Comparison of ENCODE assay signal across 22 mouse cellular contexts in the genomic region with DNA sequence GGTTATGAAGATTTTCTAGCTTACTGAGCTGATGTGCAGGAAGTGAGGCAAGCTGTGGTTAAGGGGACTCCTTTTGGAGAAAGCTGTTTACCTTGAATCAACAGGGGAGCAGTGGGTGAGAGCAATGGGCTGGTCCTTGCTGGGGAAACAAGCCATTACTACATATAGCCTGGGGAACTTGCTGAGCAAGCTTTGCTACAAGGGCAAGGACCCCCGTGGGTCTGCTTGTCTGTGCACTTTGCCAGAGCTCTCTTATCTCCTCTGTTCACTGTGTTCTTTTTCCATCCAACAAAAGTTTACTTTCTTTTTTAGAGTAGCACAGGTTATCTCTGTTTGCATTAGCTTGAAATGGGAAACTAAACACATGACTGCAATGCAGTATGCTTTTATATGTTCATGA.
A peak's percentile ranks its signal among the peaks of the same experiment; 100 is the strongest.
DNase-seq lines count a peak whose midpoint lies in the region; ATAC-seq and TF ChIP-seq lines count a peak whose summit lies in the region.
"Had no signal": no experiment of that assay in that cellular context is flagged by ENCODE, and none has a peak within 500 bp of the region (broad histone marks: within the 10 kb centered on the region; RNA-seq: fewer than 3 reads in every experiment).

No protein-coding gene starts in this region.

- no peaks in the 10 kb centered on the region for H3K27me3 ChIP-seq in stomach, embryonic 14.5 days (ENCODE audit: control insufficient read depth, insufficient read depth, low read length)
- H3K27me3 ChIP-seq in stomach, embryonic 15.5 days (replicated peaks) = no peaks in the 10 kb centered on the region
- H3K27me3 ChIP-seq in stomach, embryonic 16.5 days (ENCODE audit: control insufficient read depth, insufficient read depth, low read length) = no peaks in the 10 kb centered on the region
- H3K27me3 ChIP-seq in stomach, postnatal 0 days (ENCODE audit: control insufficient read depth, insufficient read depth, low read length) = no peaks in the 10 kb centered on the region
- H3K27me3 ChIP-seq in forebrain, embryonic 10.5 days (ENCODE audit: poor library complexity, severe bottlenecking) = no peaks in the 10 kb centered on the region
- H3K27me3 ChIP-seq: CH12.LX, Patski had no signal

- 35% methylated on average over 1 of the region's 1 CpGs for WGBS in stomach, embryonic 14.5 days
- WGBS in stomach, embryonic 15.5 days = 25% methylated on average over 1 of the region's 1 CpGs
- WGBS in stomach, embryonic 16.5 days = 25% methylated on average over 1 of the region's 1 CpGs
- 20% methylated on average over 1 of the region's 1 CpGs for WGBS in stomach, postnatal 0 days
- 54% methylated on average over 1 of the region's 1 CpGs for WGBS in forebrain, embryonic 10.5 days

- TF ChIP-seq CTCF in stomach, postnatal 0 days (IDR thresholded peaks at IDR 0.05; ENCODE audit: low read depth) = no peak

- no peak overlapping the region for H3K4me3 ChIP-seq in stomach, embryonic 14.5 days (ENCODE audit: low read depth, low read length)
- H3K4me3 ChIP-seq in stomach, embryonic 15.5 days (replicated peaks) = no peak overlapping the region
- no peak overlapping the region for H3K4me3 ChIP-seq in stomach, embryonic 16.5 days (replicated peaks; ENCODE audit: low read length)
- no peak overlapping the region for H3K4me3 ChIP-seq in stomach, postnatal 0 days (ENCODE audit: low read depth, low read length)
- H3K4me3 ChIP-seq in forebrain, embryonic 10.5 days = no peak overlapping the region

- DNase-seq in stomach, postnatal 0 days (ENCODE audit: low spot score) = peak; percentile 34
- no peak for DNase-seq in lung, postnatal 25 days (ENCODE audit: low spot score)
- no peak for DNase-seq in urinary bladder, adult 18-20 months (ENCODE audit: low spot score in 2 of 2)
- no peak for DNase-seq in forebrain, embryonic 10.5 days (ENCODE audit: extremely low spot score, low spot score)
- no peak for DNase-seq in thymus, adult 18-20 months
- DNase-seq: adrenal gland, adult 2 months; adrenal gland, adult 8-10 months; adrenal gland, postnatal 10 days; adrenal gland, postnatal 14 days; adrenal gland, postnatal 25 days; adrenal gland, postnatal 36 days; B cell, adult 2 months; cerebellum, adult 11 months; cerebellum, adult 11-12 months had no signal

- no peaks in the 10 kb centered on the region for H3K9me3 ChIP-seq in stomach, embryonic 14.5 days (ENCODE audit: control insufficient read depth, low read depth, low read length)
- H3K9me3 ChIP-seq in stomach, embryonic 15.5 days = no peaks in the 10 kb centered on the region
- no peaks in the 10 kb centered on the region for H3K9me3 ChIP-seq in stomach, embryonic 16.5 days (replicated peaks; ENCODE audit: control insufficient read depth, low read length)
- H3K9me3 ChIP-seq in stomach, postnatal 0 days (ENCODE audit: control insufficient read depth, low read length) = no peaks in the 10 kb centered on the region
- no peaks in the 10 kb centered on the region for H3K9me3 ChIP-seq in forebrain, embryonic 10.5 days

- H3K9ac ChIP-seq in stomach, embryonic 14.5 days (replicated peaks; ENCODE audit: low read depth, low read length) = no peak overlapping the region
- no peak overlapping the region for H3K9ac ChIP-seq in stomach, embryonic 15.5 days
- no peak overlapping the region for H3K9ac ChIP-seq in stomach, embryonic 16.5 days (ENCODE audit: low read length)
- no peak overlapping the region for H3K9ac ChIP-seq in stomach, postnatal 0 days (ENCODE audit: low read length)

- peak; percentile 91 for ATAC-seq in stomach, embryonic 14.5 days (ENCODE audit: insufficient number of reproducible peaks, insufficient read depth, low FRiP score, low read depth)
- peak; percentile 92 for ATAC-seq in stomach, embryonic 15.5 days (ENCODE audit: insufficient read depth, low FRiP score, low read depth)
- ATAC-seq in stomach, embryonic 16.5 days (ENCODE audit: insufficient read depth, low FRiP score) = peak; percentile 80
- ATAC-seq in stomach, postnatal 0 days (ENCODE audit: low FRiP score, low TSS enrichment) = peak; percentile 71; the same call in 1 of the 2 replicates
- ATAC-seq: activated CD4-positive, CD25-positive, alpha-beta regulatory T cell, adult 4 months; CD4-positive, CD25-positive, alpha-beta regulatory T cell, adult 4 months; Patski had no signal

- no peak overlapping the region for H3K27ac ChIP-seq in stomach, embryonic 14.5 days (ENCODE audit: low read length)
- H3K27ac ChIP-seq in stomach, embryonic 15.5 days = no peak overlapping the region
- no peak overlapping the region for H3K27ac ChIP-seq in stomach, embryonic 16.5 days (ENCODE audit: low read length)
- H3K27ac ChIP-seq in stomach, postnatal 0 days (replicated peaks) = no peak overlapping the region
- H3K27ac ChIP-seq in forebrain, embryonic 10.5 days = no peak overlapping the region

- no peaks in the 10 kb centered on the region for H3K36me3 ChIP-seq in stomach, embryonic 14.5 days (ENCODE audit: control insufficient read depth, insufficient read depth, low read length)
- no peaks in the 10 kb centered on the region for H3K36me3 ChIP-seq in stomach, embryonic 15.5 days
- H3K36me3 ChIP-seq in stomach, embryonic 16.5 days (ENCODE audit: control insufficient read depth, insufficient read depth, low read length) = no peaks in the 10 kb centered on the region
- no peaks in the 10 kb centered on the region for H3K36me3 ChIP-seq in stomach, postnatal 0 days (ENCODE audit: control insufficient read depth, insufficient read depth, low read length)
- no peaks in the 10 kb centered on the region for H3K36me3 ChIP-seq in forebrain, embryonic 10.5 days (replicated peaks)
- H3K36me3 ChIP-seq: G1E had no signal

- H3K4me2 ChIP-seq in stomach, embryonic 14.5 days (replicated peaks; ENCODE audit: low read depth, low read length) = no peak overlapping the region
- H3K4me2 ChIP-seq in stomach, embryonic 15.5 days = no peak overlapping the region
- H3K4me2 ChIP-seq in stomach, embryonic 16.5 days (ENCODE audit: low read depth, low read length) = no peak overlapping the region
- no peak overlapping the region for H3K4me2 ChIP-seq in stomach, postnatal 0 days (replicated peaks; ENCODE audit: low read depth)

- TF ChIP-seq EP300 in stomach, postnatal 0 days (optimal IDR thresholded peaks at IDR 0.05) = no peak

- H3K4me1 ChIP-seq in stomach, embryonic 14.5 days (ENCODE audit: control insufficient read depth, insufficient read depth, low read length) = no peaks in the 10 kb centered on the region
- no peaks in the 10 kb centered on the region for H3K4me1 ChIP-seq in stomach, embryonic 15.5 days
- H3K4me1 ChIP-seq in stomach, embryonic 16.5 days (ENCODE audit: control insufficient read depth, insufficient read depth, low read length) = no peaks in the 10 kb centered on the region
- H3K4me1 ChIP-seq in stomach, postnatal 0 days (replicated peaks; ENCODE audit: control insufficient read depth, insufficient read depth) = no peaks in the 10 kb centered on the region
- no peaks in the 10 kb centered on the region for H3K4me1 ChIP-seq in forebrain, embryonic 10.5 days
